Mouse (Mus musculus): ENCODE data around the gene Taz.

Taz gene

GRCm38 (mm10) chrX:74281732-74282394 is at the start of gene Taz, which contains the start of gene Dnase1l1:
Gene Taz, plus strand, starts transcription at chrX:74281912.
Gene Dnase1l1, minus strand, starts transcription at chrX:74282337.
- DNase-seq, result peak; percentile 44

- no peak for DNase-seq
Observed at GRCm38 (mm10) chrX:74233196-74233595, 48.5 kb upstream of the Taz start.

GRCm38 (mm10) chrX:74240332-74240731 is 41.4 kb upstream of the Taz start:
- DNase-seq, result no peak

- no peak for DNase-seq
Observed at GRCm38 (mm10) chrX:74243396-74243795, 38.3 kb upstream of the Taz start.

- DNase-seq, result no peak
Observed at GRCm38 (mm10) chrX:74243807-74244206, 37.9 kb upstream of the Taz start.

- DNase-seq, result no peak
Observed at GRCm38 (mm10) chrX:74244614-74245083, 37.1 kb upstream of the Taz start.

- no peak for DNase-seq
Observed at GRCm38 (mm10) chrX:74245107-74245506, 36.6 kb upstream of the Taz start.

GRCm38 (mm10) chrX:74245687-74246086 is 36.0 kb upstream of the Taz start:
- DNase-seq, result peak; percentile 55

- peak; percentile 81 for DNase-seq
Observed at GRCm38 (mm10) chrX:74246213-74246681, 35.5 kb upstream of the Taz start.

GRCm38 (mm10) chrX:74246693-74247092 is 35.0 kb upstream of the Taz start:
- no peak for DNase-seq

- no peak for DNase-seq
Observed at GRCm38 (mm10) chrX:74248651-74249050, 33.1 kb upstream of the Taz start.

- DNase-seq, result peak; percentile 58
Observed at GRCm38 (mm10) chrX:74249615-74250014, 32.1 kb upstream of the Taz start, which contains the start of gene Flna. Gene Flna, minus strand, starts transcription at chrX:74249820.

GRCm38 (mm10) chrX:74254153-74254887 is 27.4 kb upstream of the Taz start, which contains the start of gene Emd:
Gene Emd, plus strand, starts transcription at chrX:74254687.
- peak; percentile 87 for DNase-seq

- DNase-seq, result no peak
Observed at GRCm38 (mm10) chrX:74254888-74255565, 26.7 kb upstream of the Taz start.

GRCm38 (mm10) chrX:74257746-74258145 is 24.0 kb upstream of the Taz start:
- DNase-seq, result no peak

GRCm38 (mm10) chrX:74269736-74270061 is 12.0 kb upstream of the Taz start:
- DNase-seq, result no peak

GRCm38 (mm10) chrX:74270062-74270901 is 11.4 kb upstream of the Taz start, which contains the start of gene Rpl10:
Gene Rpl10, plus strand, starts transcription at chrX:74270812.
- DNase-seq, result peak; percentile 84

- DNase-seq, result no peak
Observed at GRCm38 (mm10) chrX:74270902-74271551, 10.7 kb upstream of the Taz start.

GRCm38 (mm10) chrX:74273422-74274322 is 8.0 kb upstream of the Taz start:
- no peak for DNase-seq

GRCm38 (mm10) chrX:74277916-74278315 is 3.8 kb upstream of the Taz start:
- no peak for DNase-seq
